Mouse (Mus musculus) MEL (cell line): ENCODE measurements around the gene Med17. TPM values are rescaled to one million over a fixed set of nuclear protein-coding genes. Genes with fewer than 3 reads are reported as not detected.
A peak's percentile ranks its signal among the peaks of the same experiment; 100 is the strongest.

Experiments used
- DNase-seq: peaks from one replicate; pipeline ENCODE4 v3.0.0; 2011; ENCODE audit warnings: low read depth, low spot score
- H3K27ac ChIP-seq: 2 replicates; pipeline ENCODE4 v1.5.1; 2012; ENCODE audit warnings: low read depth, mild to moderate bottlenecking, control low read depth, low read length, moderate library complexity; ENCODE audit not compliant: control insufficient read depth
- H3K27me3 ChIP-seq, 2 experiments: fragments of 150-350 bp in 1 of 2; sonication (generic) in 1 of 2; 2 replicates each; pipeline ENCODE4 v1.6.1; 2012; ENCODE audit warnings: low read length in 2 of 2, mild to moderate bottlenecking in 2 of 2, improper control_type of control experiment in 1 of 2, moderate library complexity in 1 of 2; ENCODE audit not compliant: insufficient read depth in 2 of 2, control insufficient read depth in 1 of 2
- H3K36me3 ChIP-seq, 2 experiments: 2 replicates each; pipeline ENCODE4 v1.6.1; 2012 to 2014; ENCODE audit warnings: low read length in 2 of 2, improper control_type of control experiment in 1 of 2, inconsistent platforms in 1 of 2, mild to moderate bottlenecking in 1 of 2; ENCODE audit not compliant: insufficient read depth in 2 of 2, control insufficient read depth in 1 of 2
- H3K4me1 ChIP-seq, 2 experiments: fragments of 150-350 bp in 1 of 2; sonication (generic) in 1 of 2; 2 replicates each; pipeline ENCODE4 v1.6.1; 2012; ENCODE audit warnings: low read length in 2 of 2, improper control_type of control experiment in 1 of 2, mild to moderate bottlenecking in 1 of 2; ENCODE audit not compliant: insufficient read depth in 2 of 2, control insufficient read depth in 1 of 2
- H3K4me3 ChIP-seq, 2 experiments: fragments of 150-350 bp in 1 of 2; sonication (generic) in 1 of 2; 2 replicates each; pipeline ENCODE4 v1.5.1; 2012; ENCODE audit warnings: low read depth in 2 of 2, low read length in 2 of 2, mild to moderate bottlenecking in 2 of 2, moderate library complexity in 2 of 2, control low read depth in 1 of 2, improper control_type of control experiment in 1 of 2; ENCODE audit not compliant: control insufficient read depth in 1 of 2, insufficient read depth in 1 of 2
- H3K79me2 ChIP-seq: 2 replicates; pipeline ENCODE4 v1.6.1; 2012; ENCODE audit warnings: mild to moderate bottlenecking, low read length, moderate library complexity; ENCODE audit not compliant: control insufficient read depth, poor library complexity, insufficient read depth
- H3K9ac ChIP-seq: 2 replicates; pipeline ENCODE4 v1.6.1; 2012; ENCODE audit warnings: low read depth, mild to moderate bottlenecking, control low read depth, low read length, moderate library complexity; ENCODE audit not compliant: control insufficient read depth, poor library complexity, severe bottlenecking
- H3K9me3 ChIP-seq: fragments of 150-350 bp; sonication (generic); replicated peaks from 2 replicates; pipeline ENCODE4 v1.6.1; 2012; ENCODE audit warnings: mild to moderate bottlenecking, low read length, improper control_type of control experiment, moderate library complexity; ENCODE audit not compliant: insufficient read depth
- E2F4 ChIP-seq: IDR thresholded peaks from 2 replicates; pipeline ENCODE4 v1.6.1; 2011; ENCODE audit warnings: low read depth, low read length, improper control_type of control experiment, borderline replicate concordance
- GABPA ChIP-seq: IDR thresholded peaks from 2 replicates; pipeline ENCODE4 v1.6.1; 2012; ENCODE audit warnings: low read depth, mild to moderate bottlenecking, inconsistent platforms, low read length, improper control_type of control experiment, moderate library complexity
- GATA1 ChIP-seq: IDR thresholded peaks from 2 replicates; pipeline ENCODE4 v1.6.1; 2011; ENCODE audit warnings: low read depth, low read length, improper control_type of control experiment
- KAT2A ChIP-seq: conservative IDR thresholded peaks from 2 replicates; pipeline ENCODE4 v1.6.1; 2012; ENCODE audit warnings: low read depth, low read length, improper control_type of control experiment, inconsistent platforms
- MYC ChIP-seq: IDR thresholded peaks from 2 replicates; pipeline ENCODE4 v1.6.1; 2011; ENCODE audit warnings: low read depth, mild to moderate bottlenecking, low read length, improper control_type of control experiment, moderate library complexity
- POLR2A ChIP-seq, 2 experiments: IDR thresholded peaks; 2 replicates each; pipeline ENCODE4 v1.6.1; 2011 to 2012; ENCODE audit warnings: low read length in 2 of 2, mild to moderate bottlenecking in 2 of 2, control low read depth in 1 of 2, improper control_type of control experiment in 1 of 2, low read depth in 1 of 2, moderate library complexity in 1 of 2; ENCODE audit not compliant: control insufficient read depth in 1 of 2, insufficient read depth in 1 of 2, poor library complexity in 1 of 2
- RAD21 ChIP-seq: IDR thresholded peaks from 2 replicates; pipeline ENCODE4 v1.6.1; 2011; ENCODE audit warnings: mild to moderate bottlenecking, low read depth, low read length, improper control_type of control experiment
- SMC3 ChIP-seq: IDR thresholded peaks from 2 replicates; pipeline ENCODE4 v1.6.1; 2011; ENCODE audit warnings: low read depth, low read length, improper control_type of control experiment
- TBP ChIP-seq: IDR thresholded peaks from 2 replicates; pipeline ENCODE4 v1.8.0; 2011; ENCODE audit warnings: low read depth, low read length, improper control_type of control experiment
- TCF12 ChIP-seq: IDR thresholded peaks from 2 replicates; pipeline ENCODE4 v1.6.1; 2014; ENCODE audit warnings: low read depth, mild to moderate bottlenecking, inconsistent platforms, low read length, improper control_type of control experiment, moderate library complexity
- USF1 ChIP-seq: IDR thresholded peaks from 2 replicates; pipeline ENCODE4 v1.6.1; 2014; ENCODE audit warnings: low read depth, mild to moderate bottlenecking, inconsistent platforms, low read length, improper control_type of control experiment, moderate library complexity
- USF2 ChIP-seq, 2 experiments: IDR thresholded peaks; 2 replicates each; pipeline ENCODE4 v1.6.1; 2011 to 2012; ENCODE audit warnings: improper control_type of control experiment in 2 of 2, low read length in 2 of 2, borderline replicate concordance in 1 of 2, inconsistent platforms in 1 of 2, low read depth in 1 of 2, mild to moderate bottlenecking in 1 of 2; ENCODE audit not compliant: insufficient read depth in 1 of 2
- ZMIZ1 ChIP-seq: IDR thresholded peaks from 2 replicates; pipeline ENCODE4 v1.6.1; 2012; ENCODE audit warnings: low read depth, mild to moderate bottlenecking, inconsistent platforms, low read length, improper control_type of control experiment, moderate library complexity
- polyA plus RNA-seq, 2 experiments: library from polyadenylated mRNA; stranded (reverse) in 1 of 2; unstranded in 1 of 2; fragments of >175 nt in 1 of 2; fragments of >200 nt in 1 of 2; gene quantifications; 2 replicates each; pipeline versions ENCODE4 v1.2.1 to v1.2.4; 2012; ENCODE audit warnings: low replicate concordance in 2 of 2, low read depth in 1 of 2; ENCODE audit not compliant: insufficient read length in 2 of 2, insufficient read depth in 1 of 2, missing spikeins in 1 of 2
- total RNA-seq: library from RNA; depleted of rRNA; stranded (reverse); fragments of 300-350 nt; gene quantifications from 2 replicates; pipeline ENCODE4 v1.2.3, GENCODE M21; 2012

The Med17 gene
- total and polyA plus RNA-seq, 3 experiments: 175 to 478 (median 185) TPM

- H3K9me3 ChIP-seq: no peaks in the 10 kb centered on the region
- peak overlapping the region; percentile 89 for H3K27ac ChIP-seq
- peaks cover 47 to 68% of the 10 kb centered on the region in 2 experiments for H3K36me3 ChIP-seq
- no peaks in the 10 kb centered on the region for H3K27me3 ChIP-seq
- peaks cover 24 to 37% of the 10 kb centered on the region in 2 experiments for H3K4me1 ChIP-seq
- H3K4me3 ChIP-seq: peak overlapping the region; percentile 60 to 73
- TF ChIP-seq MYC (no peak), POLR2A (IDR thresholded peaks at IDR 0.05; ENCODE audit: control insufficient read depth in 1 of 2, insufficient read depth in 1 of 2, low read depth in 1 of 2, low read length in 2 of 2, poor library complexity in 1 of 2) (0 out of 4 replicates have a peak, but pooled peaks of 1 of the 2 experiments have one; percentile 44)
- peak overlapping the region; percentile 90 for H3K9ac ChIP-seq
- peaks cover 57% of the 10 kb centered on the region for H3K79me2 ChIP-seq
- peak; percentile 66 for DNase-seq
Observed at GRCm38 (mm10) chr9:15307257-15307656, 27.5 kb upstream of the Med17 start.

DNA sequence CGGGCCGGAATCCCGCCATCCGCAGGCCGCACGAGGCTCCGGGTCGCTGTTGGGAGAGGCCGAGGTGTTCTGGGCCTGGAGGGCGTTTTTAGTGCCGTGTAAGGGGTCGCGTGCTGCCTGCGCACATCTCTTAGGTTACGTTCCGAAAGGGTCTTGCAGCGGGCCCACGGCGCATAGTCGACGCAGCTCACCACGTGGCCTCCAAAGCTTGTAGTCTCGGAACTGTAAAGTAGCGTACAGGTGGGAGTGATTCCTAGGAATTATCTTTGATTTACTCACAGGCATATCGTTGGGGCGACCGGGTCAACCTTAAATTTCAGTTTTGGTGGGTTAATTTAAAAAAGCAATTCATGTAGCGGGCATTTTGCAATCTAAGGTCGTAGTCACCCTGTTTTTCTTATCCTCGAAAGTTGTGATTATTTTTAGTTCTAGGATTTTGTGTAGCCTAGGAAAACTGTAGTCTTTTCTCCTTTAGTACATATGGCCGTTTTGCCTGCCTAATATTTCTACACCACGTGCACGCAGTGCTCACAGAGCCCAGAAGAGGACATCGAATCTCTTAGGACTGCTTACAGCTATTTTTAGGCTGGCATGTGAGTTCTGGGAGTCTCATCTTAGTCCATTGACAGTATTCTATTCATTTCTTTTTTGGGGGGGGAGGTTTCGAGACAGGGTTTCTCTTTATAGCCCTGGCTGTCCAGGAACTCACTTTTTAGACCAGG, 26.8 kb upstream of the Med17 start, which contains the start of gene 4931406C07Rik:
4931406C07Rik (minus strand) TSS at position 51 of the 722 bp plus-strand sequence.
- Histone ChIP-seq H3K79me2 (peaks cover 55% of the 10 kb centered on the region), H3K4me1 (peaks cover 22 to 32% of the 10 kb centered on the region in 2 experiments), H3K9me3 (no peaks in the 10 kb centered on the region), H3K9ac (peak within 1 kb of the TSS; percentile 90), H3K4me3 (peak within 1 kb of the TSS; percentile 60 to 73), H3K27me3 (no peaks in the 10 kb centered on the region), H3K36me3 (peaks cover 42 to 61% of the 10 kb centered on the region in 2 experiments), H3K27ac (peak within 1 kb of the TSS; percentile 89)
- peak; percentile 77 for DNase-seq
- TF ChIP-seq RAD21: no peak
- no peak for TF ChIP-seq KAT2A
- no peak for TF ChIP-seq GABPA
- TF ChIP-seq GATA1: no peak
- TF ChIP-seq TBP: no peak
- TF ChIP-seq TCF12: no peak
- no peak for TF ChIP-seq MYC
- no peak for TF ChIP-seq POLR2A (IDR thresholded peaks at IDR 0.05; ENCODE audit: control insufficient read depth in 1 of 2, insufficient read depth in 1 of 2, low read depth in 1 of 2, low read length in 2 of 2, poor library complexity in 1 of 2)
- no peak for TF ChIP-seq USF2 (IDR thresholded peaks at IDR 0.05; ENCODE audit: borderline replicate concordance in 1 of 2, insufficient read depth in 1 of 2, low read depth in 1 of 2, low read length in 2 of 2)
- no peak for TF ChIP-seq ZMIZ1
- TF ChIP-seq USF1: no peak
- no peak for TF ChIP-seq SMC3
- no peak for TF ChIP-seq E2F4
